Mouse (Mus musculus): ENCODE results near the gene Olfr707.
"Not testable (repeated sequence)": the region's sequence is repeated elsewhere in the genome, so short reads cannot be mapped to it uniquely, and the experiment has no call there.

Gene Olfr707

GRCm38 (mm10) chr7:106901141-106901540 lies at the start of gene Olfr707:
TSS of gene Olfr707 (minus strand) at chr7:106901241.
- DNase-seq (ENCODE audit: low spot score) = not testable (repeated sequence)

- no peak for DNase-seq (ENCODE audit: low spot score)
Observed at GRCm38 (mm10) chr7:106948212-106948611, 47.2 kb upstream of the Olfr707 start, which contains the start of gene Olfr710. TSS of gene Olfr710 (minus strand) at chr7:106948312.

GRCm38 (mm10) chr7:106932119-106932518 lies 31.1 kb upstream of the Olfr707 start, which contains the start of gene Olfr709-ps1:
TSS of gene Olfr709-ps1 (minus strand) at chr7:106932219.
- DNase-seq (ENCODE audit: low spot score) = no peak

- not testable (repeated sequence) for DNase-seq (ENCODE audit: low spot score)
Observed at GRCm38 (mm10) chr7:106920961-106921360, 19.9 kb upstream of the Olfr707 start.

- DNase-seq (ENCODE audit: low spot score) = no peak
Observed at GRCm38 (mm10) chr7:106907676-106908075, 6.6 kb upstream of the Olfr707 start, which contains the start of gene Olfr1532-ps1. TSS of gene Olfr1532-ps1 (plus strand) at chr7:106908001.

- no peak for DNase-seq (ENCODE audit: low spot score)
Observed at GRCm38 (mm10) chr7:106888062-106888461, 13.0 kb downstream of the Olfr707 start, which contains the start of gene Olfr706. TSS of gene Olfr706 (minus strand) at chr7:106888162.

GRCm38 (mm10) chr7:106876791-106877190 lies 24.2 kb downstream of the Olfr707 start, which contains the start of gene Olfr705:
TSS of gene Olfr705 (minus strand) at chr7:106876891.
- DNase-seq (ENCODE audit: low spot score) = no peak

- DNase-seq (ENCODE audit: low spot score) = no peak
Observed at GRCm38 (mm10) chr7:106862885-106863284, 38.2 kb downstream of the Olfr707 start, which contains the start of gene Olfr704. TSS of gene Olfr704 (plus strand) at chr7:106863185.

- no peak for DNase-seq (ENCODE audit: low spot score)
Observed at GRCm38 (mm10) chr7:106843060-106843459, 58.0 kb downstream of the Olfr707 start, which contains the start of gene Olfr703. TSS of gene Olfr703 (plus strand) at chr7:106843360.

Data from layer of hippocampus, adult 11-12 months (tissue).